Mouse (Mus musculus) liver, embryonic 14.5 days (tissue): ENCODE data around the gene Gm1123. TPM values are rescaled to one million over a fixed set of nuclear protein-coding genes. Genes with fewer than 3 reads are reported as not detected.

Experiments used
- ATAC-seq: fragments of 200-750 bp; cut with Nextera tagmentation; 2 replicates; pipeline ENCODE4 v1.8.0; 2017; ENCODE audit warnings: moderate number of reproducible peaks, mild to moderate bottlenecking, moderate library complexity; ENCODE audit not compliant: insufficient read depth
- DNase-seq, 3 experiments: peaks; one replicate each; pipeline ENCODE4 v3.0.0-alpha.2; 2012 to 2013; ENCODE audit warnings: low read depth in 3 of 3, low spot score in 3 of 3
- H3K27ac ChIP-seq: fragments of 300-500 bp; sonication (generic); 2 replicates; pipeline ENCODE4 v1.5.1; 2014; ENCODE audit warnings: moderate library complexity, mild to moderate bottlenecking, control low read depth, inconsistent platforms
- H3K27me3 ChIP-seq: fragments of 300-500 bp; sonication (generic); 2 replicates; pipeline ENCODE4 v1.6.1; 2014; ENCODE audit warnings: mild to moderate bottlenecking, low read length, moderate library complexity; ENCODE audit not compliant: control insufficient read depth, insufficient read depth
- H3K36me3 ChIP-seq: fragments of 300-500 bp; sonication (generic); replicated peaks from 2 replicates; pipeline ENCODE4 v1.6.1; 2014; ENCODE audit warnings: low read depth; ENCODE audit not compliant: control insufficient read depth, insufficient read depth
- H3K4me1 ChIP-seq, 2 experiments: fragments of 200-500 bp in 1 of 2; fragments of 300-500 bp in 1 of 2; sonication (generic) in 1 of 2; replicated peaks; 2 replicates each; pipeline ENCODE4 v1.6.1; 2012 to 2014; ENCODE audit warnings: antibody characterized with exemption in 1 of 2, inconsistent platforms in 1 of 2, low read length in 1 of 2; ENCODE audit not compliant: control insufficient read depth in 2 of 2, insufficient read depth in 2 of 2
- H3K4me2 ChIP-seq: fragments of 300-500 bp; sonication (generic); 2 replicates; pipeline ENCODE4 v1.6.1; 2014; ENCODE audit warnings: low read depth, mild to moderate bottlenecking, control low read depth, moderate library complexity
- H3K4me3 ChIP-seq, 2 experiments: fragments of 200-500 bp in 1 of 2; fragments of 300-500 bp in 1 of 2; sonication (generic) in 1 of 2; 2 replicates each; pipeline ENCODE4 v1.5.1; 2012 to 2014; ENCODE audit warnings: low read depth in 2 of 2, low read length in 2 of 2, mild to moderate bottlenecking in 2 of 2, control low read depth in 1 of 2, inconsistent platforms in 1 of 2, moderate library complexity in 1 of 2; ENCODE audit not compliant: insufficient read depth in 1 of 2
- H3K9ac ChIP-seq: fragments of 300-500 bp; sonication (generic); replicated peaks from 2 replicates; pipeline ENCODE4 v1.6.1; 2014; ENCODE audit warnings: mild to moderate bottlenecking, control low read depth, moderate library complexity
- H3K9me3 ChIP-seq: fragments of 300-500 bp; sonication (generic); 2 replicates; pipeline ENCODE4 v1.6.1; 2016; ENCODE audit warnings: low read length, mixed read lengths; ENCODE audit not compliant: control insufficient read depth
- CTCF ChIP-seq: IDR thresholded peaks from 2 replicates; pipeline ENCODE4 v1.5.1; 2016; ENCODE audit warnings: antibody characterized with exemption, low read depth, control low read depth
- EP300 ChIP-seq: IDR thresholded peaks from 2 replicates; pipeline ENCODE4 v1.6.1; 2016; ENCODE audit warnings: antibody characterized with exemption, low read depth
- WGBS: fragments of 180-500 bp; shearing (Covaris S2); extraction: QIAGEN DNeasy Blood & Tissue Kit; methylation state at CpG from one replicate; pipeline ENCODE4 v1.1.7; 2014; ENCODE audit not compliant: insufficient replicate concordance; 5-methylcytosine and 5-hydroxymethylcytosine counted together
- polyA plus RNA-seq, 2 experiments: library from polyadenylated mRNA; depleted of rRNA in 1 of 2; stranded (reverse) in 1 of 2; unstranded in 1 of 2; fragments of >200 nt; fragmentation: Nextera tagmentation in 1 of 2; extraction: Ambion mirVana in 1 of 2; gene quantifications; 2 replicates each; pipeline versions ENCODE4 v1.2.1 to v1.2.3; 2012 to 2014

Gm1123 gene
- polyA plus RNA-seq, 2 experiments: 0.03 TPM; not detected in 1

GRCm38 (mm10) chr9:98973101-98973521 lies 62.4 kb downstream of the Gm1123 start:
- no peak for TF ChIP-seq CTCF
- TF ChIP-seq EP300: no peak
- no peaks in the 10 kb centered on the region for H3K4me1 ChIP-seq
- ATAC-seq: no peak
- H3K4me3 ChIP-seq: peak overlapping the region in 1 of 2 experiments; percentile 32; a peak in 2 of 4 replicates
- no peak for DNase-seq
- peaks cover 62% of the 10 kb centered on the region for H3K27me3 ChIP-seq
- H3K4me2 ChIP-seq: peak overlapping the region; percentile 45
- H3K36me3 ChIP-seq: no peaks in the 10 kb centered on the region
- no peak overlapping the region for H3K9ac ChIP-seq
- H3K9me3 ChIP-seq: no peaks in the 10 kb centered on the region
- WGBS: under 1% methylated on average over 40 of the region's 40 CpGs
- no peak overlapping the region for H3K27ac ChIP-seq

- Histone ChIP-seq H3K9ac (no peak overlapping the region), H3K27ac (no peak overlapping the region), H3K27me3 (peaks cover 59% of the 10 kb centered on the region), H3K4me1 (no peaks in the 10 kb centered on the region), H3K36me3 (no peaks in the 10 kb centered on the region), H3K4me3 (no peak overlapping the region), H3K9me3 (no peaks in the 10 kb centered on the region), H3K4me2 (no peak overlapping the region)
- DNase-seq: no peak
- 3% methylated on average over 18 of the region's 18 CpGs for WGBS
- ATAC-seq: no peak
- TF ChIP-seq EP300: no peak
- TF ChIP-seq CTCF: peak; percentile 54
These were observed 70.4 kb downstream of the Gm1123 start for GRCm38 (mm10) chr9:98965084-98965483.

GRCm38 (mm10) chr9:98963661-98964060 lies 71.9 kb downstream of the Gm1123 start:
- H3K36me3 ChIP-seq: no peaks in the 10 kb centered on the region
- ATAC-seq (no peak), DNase-seq (no peak)
- no peak overlapping the region for H3K9ac ChIP-seq
- H3K9me3 ChIP-seq: no peaks in the 10 kb centered on the region
- H3K27me3 ChIP-seq: peaks cover 73% of the 10 kb centered on the region
- no peak overlapping the region for H3K27ac ChIP-seq
- WGBS: 6% methylated on average over 18 of the region's 18 CpGs
- TF ChIP-seq CTCF (no peak), EP300 (no peak)
- no peak overlapping the region for H3K4me2 ChIP-seq
- no peaks in the 10 kb centered on the region for H3K4me1 ChIP-seq
- no peak overlapping the region for H3K4me3 ChIP-seq

DNA sequence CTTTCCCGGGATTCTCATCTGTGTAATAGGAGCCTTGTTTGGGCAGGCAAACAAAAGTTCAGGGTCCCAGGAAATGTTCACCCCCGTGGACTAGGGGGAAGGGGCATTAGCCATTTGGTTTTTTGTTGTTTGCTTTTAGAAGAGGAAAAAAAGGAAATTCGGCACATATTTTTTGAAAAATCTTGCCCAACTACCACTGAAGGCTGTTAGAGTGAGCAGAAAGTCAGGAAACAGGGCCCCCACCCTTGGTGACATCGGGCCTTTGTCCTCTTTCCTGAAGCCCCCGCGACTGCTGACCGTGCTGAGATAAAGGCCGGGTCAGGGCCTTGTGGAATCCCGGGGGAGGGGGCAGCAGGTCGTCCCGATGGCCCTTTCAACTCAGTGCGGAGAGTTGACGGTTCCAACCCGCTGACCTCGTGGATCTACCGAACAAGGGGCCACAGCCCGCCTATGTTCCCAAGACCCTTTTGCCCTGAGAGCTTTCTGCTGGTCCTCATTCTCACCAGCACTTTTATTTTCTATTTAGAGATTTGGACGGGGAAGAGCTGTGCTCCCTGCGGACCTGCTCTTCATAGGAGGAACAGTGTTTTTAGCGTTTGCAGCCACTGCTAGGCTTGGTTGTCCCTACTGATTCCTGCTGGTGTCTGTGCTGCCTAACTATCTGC lies 72.9 kb downstream of the Gm1123 start:
- ATAC-seq: no peak
- H3K9me3 ChIP-seq: no peaks in the 10 kb centered on the region
- no peak overlapping the region for H3K9ac ChIP-seq
- H3K4me1 ChIP-seq: no peaks in the 10 kb centered on the region
- no peak overlapping the region for H3K27ac ChIP-seq
- TF ChIP-seq CTCF: no peak
- TF ChIP-seq EP300: no peak
- H3K36me3 ChIP-seq: no peaks in the 10 kb centered on the region
- H3K27me3 ChIP-seq: peaks cover 84% of the 10 kb centered on the region
- no peak overlapping the region for H3K4me3 ChIP-seq
- DNase-seq: no peak
- H3K4me2 ChIP-seq: no peak overlapping the region
- WGBS: under 1% methylated on average over 20 of the region's 20 CpGs

- no peak for TF ChIP-seq EP300
- no peak for TF ChIP-seq CTCF
- Histone ChIP-seq H3K4me2 (no peak overlapping the region), H3K36me3 (no peaks in the 10 kb centered on the region), H3K27ac (no peak overlapping the region), H3K4me1 (no peaks in the 10 kb centered on the region), H3K9me3 (no peaks in the 10 kb centered on the region), H3K9ac (no peak overlapping the region), H3K4me3 (no peak overlapping the region), H3K27me3 (peaks cover 90% of the 10 kb centered on the region)
- 9% methylated on average over 22 of the region's 22 CpGs for WGBS
- DNase-seq (no peak), ATAC-seq (no peak)
These were observed 73.7 kb downstream of the Gm1123 start for GRCm38 (mm10) chr9:98961591-98962477.
